Mouse (Mus musculus) kidney, adult 2 months (tissue): ENCODE results near the gene Slc24a4. TPM values are rescaled to one million over a fixed set of nuclear protein-coding genes. Genes with fewer than 3 reads are reported as not detected.

ENCODE experiments used
- DNase-seq: peaks from one replicate; pipeline ENCODE4 v3.0.0; 2021
- H3K27ac ChIP-seq: fragments of 200-500 bp; 2 replicates; pipeline ENCODE4 v1.5.1; 2012; ENCODE audit warnings: low read depth, low read length, control low read depth, inconsistent platforms; ENCODE audit not compliant: insufficient read depth
- H3K27me3 ChIP-seq: fragments of 200-500 bp; replicated peaks from 2 replicates; pipeline ENCODE4 v1.6.1; 2012; ENCODE audit warnings: mild to moderate bottlenecking, moderate library complexity, low read length, inconsistent platforms; ENCODE audit not compliant: control insufficient read depth, insufficient read depth
- H3K36me3 ChIP-seq: fragments of 200-500 bp; 2 replicates; pipeline ENCODE4 v1.6.1; 2012; ENCODE audit warnings: mild to moderate bottlenecking, moderate library complexity, low read length, inconsistent platforms; ENCODE audit not compliant: control insufficient read depth, insufficient read depth
- H3K4me1 ChIP-seq: fragments of 200-500 bp; 2 replicates; pipeline ENCODE4 v1.6.1; 2011; ENCODE audit warnings: low read length; ENCODE audit not compliant: control insufficient read depth, insufficient read depth
- H3K4me3 ChIP-seq: fragments of 200-500 bp; 2 replicates; pipeline ENCODE4 v1.5.1; 2011; ENCODE audit warnings: mild to moderate bottlenecking, low read depth, low read length, control low read depth; ENCODE audit not compliant: insufficient read depth
- CTCF ChIP-seq: fragments of 200-500 bp; conservative IDR thresholded peaks from 2 replicates; pipeline ENCODE4 v1.5.1; 2011; ENCODE audit warnings: low read depth, mild to moderate bottlenecking, control low read depth, low read length, moderate library complexity, mixed read lengths; ENCODE audit not compliant: insufficient read depth, insufficient read length
- POLR2A ChIP-seq: fragments of 200-500 bp; IDR thresholded peaks from one replicate; pipeline ENCODE4 v1.6.1; 2011; ENCODE audit warnings: low read depth, low read length, control low read depth
- WGBS: fragments of 180-500 bp; shearing (Covaris S2); methylation state at CpG from one replicate; pipeline ENCODE4 v1.1.7; 2018; 5-methylcytosine and 5-hydroxymethylcytosine counted together
- polyA plus RNA-seq: library from polyadenylated mRNA; depleted of rRNA; stranded (reverse); fragments of >200 nt; gene quantifications from 2 replicates; pipeline ENCODE4 v1.2.3, GENCODE M21; 2012

The Slc24a4 gene
- polyA plus RNA-seq, 1 experiment = 0.05 TPM

DNA sequence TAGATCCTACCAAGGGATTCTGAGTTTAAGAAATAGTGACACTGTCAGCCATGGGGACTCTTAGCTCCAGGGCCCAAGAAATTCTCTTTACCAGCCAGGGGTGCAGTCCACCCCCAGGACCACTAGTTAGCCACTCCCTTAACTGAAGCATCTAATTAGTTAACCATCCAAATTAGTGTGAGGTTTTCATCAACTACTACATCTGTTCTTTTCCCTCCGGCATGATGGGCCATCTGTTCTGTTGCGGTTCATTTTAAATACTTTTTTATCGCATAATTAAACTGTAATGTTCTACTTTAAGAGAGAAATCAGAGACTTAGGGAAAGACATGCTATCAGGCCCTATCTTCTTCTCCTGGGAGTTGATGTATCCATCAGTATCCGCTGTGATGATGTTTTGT, 121.8 kb downstream of the Slc24a4 start:
- Histone ChIP-seq H3K4me3 (no peak overlapping the region), H3K27me3 (no peaks in the 10 kb centered on the region), H3K36me3 (no peaks in the 10 kb centered on the region), H3K4me1 (no peaks in the 10 kb centered on the region), H3K27ac (no peak overlapping the region)
- no peak for DNase-seq
- 86% methylated on average over 4 of the region's 4 CpGs for WGBS
- no peak for TF ChIP-seq CTCF
- no peak for TF ChIP-seq POLR2A

DNA sequence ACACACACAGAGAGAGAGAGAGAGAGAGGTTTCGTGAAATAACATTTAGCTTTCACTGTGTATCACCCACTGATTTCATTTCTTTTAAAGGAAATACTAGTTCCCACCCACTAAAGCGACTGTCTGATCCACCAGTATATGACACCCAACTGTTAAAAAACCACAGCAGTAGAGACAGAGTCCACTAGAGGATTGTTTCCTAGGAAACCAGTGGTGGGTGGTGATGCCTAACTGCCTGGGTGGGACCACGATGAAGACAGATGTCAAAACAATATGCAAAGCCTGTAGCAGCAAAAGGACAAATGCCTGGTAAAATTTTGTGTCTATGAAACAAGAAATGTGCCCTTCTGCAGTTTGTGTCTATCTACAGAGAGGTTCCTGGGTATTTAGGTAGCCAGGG, 122.5 kb downstream of the Slc24a4 start:
- H3K36me3 ChIP-seq = no peaks in the 10 kb centered on the region
- no peaks in the 10 kb centered on the region for H3K4me1 ChIP-seq
- H3K27me3 ChIP-seq = no peaks in the 10 kb centered on the region
- no peak overlapping the region for H3K4me3 ChIP-seq
- no peak for DNase-seq
- H3K27ac ChIP-seq = no peak overlapping the region
- WGBS = 77% methylated on average over 3 of the region's 3 CpGs
- TF ChIP-seq CTCF = no peak
- no peak for TF ChIP-seq POLR2A

DNA sequence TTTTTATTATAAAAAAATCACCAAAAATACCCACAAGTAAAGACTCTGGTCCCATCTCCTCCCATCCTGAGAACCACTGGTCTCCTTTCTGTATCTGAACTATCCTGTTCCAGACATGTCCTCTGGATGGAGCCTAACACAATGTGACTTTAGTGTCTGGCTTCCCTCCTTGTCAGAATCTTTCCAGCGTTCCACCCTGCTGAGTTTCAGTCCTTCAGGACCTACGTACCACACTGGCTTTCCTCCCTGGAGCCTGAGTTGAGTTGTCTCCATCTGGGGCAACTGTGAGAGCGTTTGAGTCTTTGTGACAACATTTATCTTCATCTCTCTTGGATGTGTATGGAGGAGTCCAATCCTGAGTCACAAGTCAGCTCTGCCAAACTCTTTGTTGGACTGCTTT, 123.5 kb downstream of the Slc24a4 start:
- WGBS = 43% methylated on average over 3 of the region's 3 CpGs
- no peak overlapping the region for H3K27ac ChIP-seq
- H3K4me3 ChIP-seq = no peak overlapping the region
- no peaks in the 10 kb centered on the region for H3K36me3 ChIP-seq
- TF ChIP-seq POLR2A = no peak
- TF ChIP-seq CTCF = peak; percentile 27; the same call in 1 of the 2 replicates
- no peaks in the 10 kb centered on the region for H3K27me3 ChIP-seq
- H3K4me1 ChIP-seq = no peaks in the 10 kb centered on the region
- peak; percentile 21 for DNase-seq

DNA sequence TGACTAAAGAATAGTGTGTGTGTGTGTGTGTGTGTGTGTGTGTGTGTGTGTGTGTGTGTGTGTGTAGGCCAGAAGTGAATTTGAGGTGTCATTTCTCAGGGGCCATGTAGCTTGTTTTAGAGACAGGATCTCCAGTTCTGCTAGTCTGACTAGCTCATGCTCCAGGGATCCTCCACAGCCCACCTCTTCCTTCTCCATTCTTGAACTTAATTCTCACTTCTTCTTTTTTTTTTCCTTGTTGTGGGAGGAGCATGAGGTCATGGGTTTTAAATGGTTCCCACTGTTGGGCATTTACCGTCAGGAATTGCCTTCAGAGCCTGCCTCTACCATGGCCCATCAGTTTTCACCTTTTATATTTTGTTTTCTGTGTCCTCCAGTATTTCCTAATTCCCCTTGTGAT, 124.0 kb downstream of the Slc24a4 start:
- WGBS = 54% methylated on average over 1 of the region's 1 CpGs
- no peak overlapping the region for H3K4me3 ChIP-seq
- no peaks in the 10 kb centered on the region for H3K4me1 ChIP-seq
- TF ChIP-seq CTCF (no peak), POLR2A (no peak)
- H3K36me3 ChIP-seq = no peaks in the 10 kb centered on the region
- no peak overlapping the region for H3K27ac ChIP-seq
- H3K27me3 ChIP-seq = no peaks in the 10 kb centered on the region
- no peak for DNase-seq

DNA sequence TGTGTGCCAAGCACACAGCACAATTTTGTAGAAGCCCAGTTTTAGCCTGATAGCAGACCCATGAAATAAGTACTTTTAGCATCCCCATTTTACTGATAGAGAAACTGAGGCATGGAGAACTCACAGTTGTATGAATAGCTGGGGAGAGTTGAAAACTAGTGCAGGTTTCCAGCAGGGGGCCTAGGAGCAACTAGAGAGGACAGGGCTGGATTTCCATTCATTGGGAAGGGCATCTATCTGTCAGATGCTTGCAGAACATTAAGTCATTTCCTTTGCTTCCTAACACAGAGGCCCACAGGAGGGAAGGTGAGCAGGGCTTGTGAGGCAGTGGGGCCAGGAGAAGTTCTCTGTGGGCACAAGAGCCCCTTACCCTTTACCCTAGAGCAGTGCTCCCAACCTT, 126.5 kb downstream of the Slc24a4 start:
- Histone ChIP-seq H3K4me3 (no peak overlapping the region), H3K27me3 (no peaks in the 10 kb centered on the region), H3K27ac (no peak overlapping the region), H3K4me1 (no peaks in the 10 kb centered on the region), H3K36me3 (no peaks in the 10 kb centered on the region)
- DNase-seq = peak; percentile 19
- no peak for TF ChIP-seq POLR2A
- TF ChIP-seq CTCF = peak; percentile 43

DNA sequence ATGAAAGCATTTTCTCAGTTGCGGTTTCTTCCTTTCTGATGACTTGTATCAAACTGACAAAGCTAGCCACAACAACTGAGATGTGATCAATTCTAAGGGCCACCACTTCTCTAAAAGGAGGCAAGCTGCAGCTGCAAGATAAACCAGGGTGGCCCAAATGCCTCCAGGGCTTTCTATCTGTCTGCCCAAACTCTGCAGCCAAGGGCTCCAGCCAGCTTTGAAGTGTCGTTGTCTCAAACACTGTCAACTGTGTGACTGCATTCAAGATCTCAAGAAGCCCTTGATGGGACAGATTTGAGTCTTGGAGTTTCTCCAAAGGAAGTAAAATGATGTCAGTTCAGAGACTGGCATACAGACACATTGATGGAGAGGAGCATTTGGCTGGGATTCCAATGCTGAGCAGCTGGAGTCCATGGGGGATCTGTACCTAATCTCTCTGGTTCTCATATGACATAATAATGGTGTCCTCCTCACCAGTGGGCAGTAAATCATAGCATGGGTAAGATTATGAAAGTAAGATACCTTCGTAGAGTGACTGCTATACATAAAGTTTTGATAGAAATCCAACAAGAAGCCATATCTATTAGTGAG, 130.1 kb downstream of the Slc24a4 start:
- DNase-seq = no peak
- no peak overlapping the region for H3K27ac ChIP-seq
- H3K4me1 ChIP-seq = peaks cover 4% of the 10 kb centered on the region; the same call in 1 of the 2 replicates
- 86% methylated on average over 3 of the region's 3 CpGs for WGBS
- H3K36me3 ChIP-seq = no peaks in the 10 kb centered on the region
- H3K4me3 ChIP-seq = no peak overlapping the region
- no peaks in the 10 kb centered on the region for H3K27me3 ChIP-seq
- TF ChIP-seq CTCF (no peak), POLR2A (no peak)

DNA sequence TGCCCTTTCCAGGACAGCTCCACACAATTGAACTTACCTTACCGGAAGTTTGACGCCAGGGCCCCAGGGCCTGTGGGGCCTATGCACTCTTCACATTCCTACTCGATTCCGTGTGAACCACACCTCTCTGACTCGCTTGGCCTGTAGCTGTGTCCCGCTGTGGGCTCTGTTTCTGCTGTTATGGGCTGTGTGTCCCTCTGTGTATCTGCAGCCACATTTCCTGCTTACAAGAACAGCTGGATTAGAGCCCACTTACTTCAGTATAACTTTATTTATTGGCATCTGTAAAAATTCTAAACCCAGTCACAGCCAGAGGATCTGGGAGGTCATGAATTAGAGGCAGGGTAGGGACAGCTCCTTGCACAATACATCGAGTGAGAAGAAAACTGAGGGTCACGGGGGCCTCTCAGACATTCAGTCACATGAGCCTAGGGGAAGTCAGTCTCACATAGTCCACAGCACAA, 133.4 kb downstream of the Slc24a4 start:
- DNase-seq = peak; percentile 49
- TF ChIP-seq CTCF (no peak), POLR2A (no peak)
- Histone ChIP-seq H3K4me1 (peaks cover 4% of the 10 kb centered on the region; the same call in 1 of the 2 replicates), H3K36me3 (no peaks in the 10 kb centered on the region), H3K27me3 (no peaks in the 10 kb centered on the region), H3K27ac (no peak overlapping the region), H3K4me3 (no peak overlapping the region)
- 34% methylated on average over 8 of the region's 8 CpGs for WGBS
